Mouse (Mus musculus) cerebellum, adult (tissue): Measurements from ENCODE around the gene Trim66.

Experiments
- ATAC-seq: cut with Nextera tagmentation; 2 replicates; pipeline ENCODE4 v1.9.2; 2017; ENCODE audit warnings: mild to moderate bottlenecking, moderate library complexity, mixed read lengths; ENCODE audit not compliant: insufficient number of reproducible peaks, low FRiP score, low TSS enrichment

The Trim66 gene

DNA sequence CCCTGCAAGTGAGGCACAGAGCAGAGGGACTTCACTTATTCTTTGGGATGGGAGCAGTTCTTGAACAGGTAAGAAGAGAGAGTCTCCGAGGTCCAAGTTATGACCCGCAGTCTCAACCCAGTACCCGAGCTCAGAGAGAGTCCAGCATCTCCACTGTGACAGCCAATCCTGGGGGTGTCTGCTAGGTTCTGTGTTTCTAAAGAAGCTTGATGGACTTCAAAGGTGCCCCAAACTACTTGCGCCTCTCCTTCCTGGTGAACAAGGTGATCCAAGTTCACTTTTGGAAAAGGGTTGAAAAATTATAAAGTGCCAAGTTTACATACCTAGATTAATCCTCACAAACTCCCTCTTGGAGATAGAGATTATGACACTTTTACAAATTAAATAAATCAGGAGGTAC is at the start of gene Trim66:
TSS of gene Trim66 (minus strand) at position 101 of the 400 bp plus-strand sequence.
- no peak for ATAC-seq

DNA sequence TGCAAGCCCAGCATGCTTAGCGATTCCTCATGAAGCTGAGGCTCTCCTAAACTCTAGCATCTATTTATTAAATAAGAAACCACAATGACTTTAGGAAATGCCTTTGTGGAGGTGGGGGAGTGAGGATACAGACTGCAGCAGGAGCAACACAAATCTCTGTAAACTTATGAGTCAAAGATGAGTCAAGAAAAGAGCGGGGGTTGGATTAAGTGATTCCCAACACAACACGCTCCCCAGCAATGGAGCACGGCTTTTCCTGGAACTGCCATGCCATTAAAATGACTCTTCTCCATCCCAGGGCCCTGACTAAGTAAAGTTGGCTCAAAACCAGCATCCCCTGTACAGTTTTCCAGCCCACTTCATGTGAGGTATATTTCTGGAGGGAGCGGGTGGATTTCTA is 38.8 kb upstream of the Trim66 start:
- no peak for ATAC-seq

DNA sequence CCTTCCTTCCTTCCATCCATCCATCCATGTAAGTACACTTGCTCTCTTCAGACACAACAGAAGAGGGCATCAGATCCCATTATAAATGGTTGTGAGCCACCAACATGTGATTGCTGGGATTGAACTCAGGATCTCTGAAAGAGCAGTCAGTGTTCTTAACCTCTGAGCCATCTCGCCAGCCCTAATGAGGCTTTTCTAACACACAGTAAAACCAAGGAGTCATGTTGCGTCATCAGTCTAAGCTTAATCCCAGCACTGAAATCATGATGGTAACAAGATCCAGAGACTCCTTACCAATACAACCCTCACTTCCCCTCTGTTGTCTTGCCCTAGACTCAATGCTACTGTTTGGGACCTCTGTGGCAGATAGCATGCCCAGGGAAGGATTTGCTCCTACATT is 38.3 kb upstream of the Trim66 start:
- no peak for ATAC-seq

DNA sequence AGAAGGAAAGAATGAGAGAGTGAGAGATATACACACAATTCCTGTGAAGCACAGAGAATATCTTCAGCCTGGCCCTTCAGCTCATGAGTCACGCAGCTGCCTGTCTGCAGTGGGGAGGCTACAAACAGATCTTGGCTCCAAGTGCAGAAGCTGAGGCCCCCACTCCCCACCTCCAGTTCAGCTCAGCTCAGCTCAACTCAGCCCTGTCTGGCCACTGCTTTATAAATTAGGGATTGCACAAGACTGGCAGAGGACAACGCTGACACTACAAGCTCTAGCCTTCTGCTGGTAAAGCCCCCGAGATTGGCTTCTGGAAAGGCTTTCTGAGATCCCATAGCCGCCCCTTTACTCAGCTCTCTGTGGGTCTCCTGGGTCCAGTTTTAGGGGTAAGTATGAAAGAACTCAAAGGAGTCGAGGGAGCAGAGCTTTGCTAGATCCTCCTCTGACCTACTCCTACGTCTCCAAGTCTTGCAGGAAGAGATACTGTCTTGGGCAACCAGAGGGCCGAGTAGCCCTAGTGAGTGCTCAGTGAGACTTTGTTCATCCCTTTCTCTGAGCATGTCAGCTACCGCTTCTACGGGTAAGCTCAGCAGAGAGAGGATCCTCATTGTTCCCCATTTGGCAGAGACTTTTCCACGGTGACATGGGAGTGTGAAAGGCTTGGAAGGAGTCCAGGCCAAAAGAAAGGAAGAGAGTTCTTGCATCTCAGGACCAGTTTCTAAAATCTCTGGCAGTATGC is 37.5 kb upstream of the Trim66 start:
- no peak for ATAC-seq

DNA sequence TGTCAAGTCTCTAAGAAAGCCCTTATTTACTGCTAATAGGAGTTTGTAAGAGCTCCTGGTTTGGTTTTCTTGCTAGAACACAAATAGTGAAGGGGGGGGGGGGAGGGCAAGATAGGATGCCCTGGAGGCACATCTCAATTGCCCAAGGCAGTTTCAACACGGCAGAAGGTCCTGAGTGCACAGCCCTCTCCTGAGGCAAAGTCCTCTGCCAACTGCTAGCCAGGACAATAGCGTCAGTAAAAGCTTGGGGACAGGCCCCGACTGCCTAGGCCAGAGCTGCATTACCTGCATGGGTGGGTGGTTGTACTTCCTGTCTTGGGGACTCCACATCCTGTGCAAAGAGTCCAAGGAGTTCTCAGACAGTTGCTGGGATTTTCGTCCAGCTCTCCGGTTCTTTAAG is 36.9 kb upstream of the Trim66 start:
- ATAC-seq: no peak

DNA sequence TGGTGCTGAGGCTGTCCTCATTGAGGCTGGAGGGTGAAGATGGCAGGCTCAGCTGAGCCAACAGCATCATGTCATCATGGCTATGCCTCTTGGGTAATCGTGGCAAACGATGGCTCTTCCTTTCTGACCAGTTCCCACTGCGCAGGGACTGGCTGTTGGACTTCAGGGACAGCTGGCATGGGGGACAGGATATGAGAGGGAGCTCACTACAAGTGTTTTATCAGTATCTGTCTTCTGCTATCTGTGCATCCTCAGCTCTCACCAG is 34.4 kb upstream of the Trim66 start:
- ATAC-seq: no peak

DNA sequence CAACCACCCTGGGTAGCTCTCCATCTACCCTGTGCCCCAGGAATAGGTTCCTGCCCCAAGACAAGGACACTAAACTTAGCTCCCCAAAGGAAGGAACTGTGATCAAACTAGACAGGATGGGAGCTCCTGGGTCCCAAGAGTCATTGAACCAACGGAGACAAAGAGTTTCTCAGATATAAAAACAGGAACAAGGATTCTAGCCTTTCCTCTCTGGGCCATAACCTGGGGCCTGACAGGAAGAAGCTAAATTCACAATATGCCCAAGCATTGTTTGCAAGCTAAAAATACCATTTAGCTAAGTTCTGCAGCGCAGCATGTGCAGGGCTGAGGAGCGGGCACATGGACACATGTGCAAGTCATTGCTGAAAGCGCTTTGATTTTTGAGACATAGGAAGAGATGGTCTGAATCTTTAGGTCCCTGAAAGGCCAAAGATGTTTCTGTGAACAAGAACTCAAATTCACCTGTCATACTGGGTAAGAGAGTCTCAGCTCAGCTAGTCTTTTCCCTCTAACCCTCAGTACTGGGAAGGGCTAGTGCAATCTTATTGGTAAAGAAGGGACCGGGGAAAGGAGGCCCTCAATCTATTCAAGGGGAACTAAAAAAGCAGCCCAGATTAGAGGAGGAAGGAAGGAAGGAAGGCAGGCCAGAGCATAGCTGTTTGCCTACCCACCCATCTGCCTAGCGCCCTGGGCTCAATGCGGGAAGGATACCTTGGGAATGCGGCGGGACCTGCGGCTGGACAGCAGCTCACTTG is 33.9 kb upstream of the Trim66 start:
- ATAC-seq: no peak

DNA sequence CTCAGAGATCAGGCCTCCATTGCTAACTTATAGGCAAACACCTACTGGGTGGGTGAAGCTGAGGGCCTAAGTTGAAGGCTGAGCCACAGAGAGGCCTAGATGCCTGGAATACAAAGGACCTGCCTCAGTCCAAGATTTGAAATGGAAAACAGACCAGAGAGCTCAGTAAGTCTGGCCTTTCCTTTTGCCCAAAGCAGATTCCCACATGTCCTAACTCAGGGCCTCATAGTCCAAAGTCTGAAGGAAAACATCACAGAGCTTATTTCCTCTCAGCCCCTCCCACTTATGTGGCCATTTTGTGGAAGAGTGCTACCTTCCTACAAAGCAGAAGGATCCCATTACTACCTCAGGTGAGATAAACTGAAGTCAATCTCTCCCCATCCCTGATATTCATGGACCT is 33.0 kb upstream of the Trim66 start:
- no peak for ATAC-seq

DNA sequence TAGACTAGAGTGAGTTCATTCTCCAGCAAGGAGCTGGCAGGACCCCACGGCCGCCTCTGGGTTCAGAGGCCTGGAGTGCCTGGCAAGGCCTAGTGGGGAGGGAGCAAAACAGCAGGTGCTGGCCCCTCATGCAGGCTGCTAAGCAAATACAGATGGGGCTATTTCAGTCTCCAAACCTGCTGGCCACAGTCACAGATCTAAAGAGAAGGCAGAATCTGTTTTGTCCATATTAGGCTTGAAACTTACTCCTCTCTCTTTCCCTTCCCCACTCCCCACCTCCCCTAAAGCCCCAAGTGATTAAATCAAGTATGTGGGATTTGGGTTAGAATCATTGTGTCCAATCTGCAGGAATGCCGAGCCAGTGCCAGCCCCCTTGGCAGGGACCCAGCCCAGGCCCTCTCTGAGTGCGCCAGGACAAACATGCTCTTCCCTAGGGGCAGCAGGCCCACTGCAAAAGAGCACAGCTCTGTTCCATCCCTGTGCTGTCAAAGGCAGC is 28.6 kb upstream of the Trim66 start:
- ATAC-seq: peak; percentile 54; the same call in 1 of the 2 replicates

DNA sequence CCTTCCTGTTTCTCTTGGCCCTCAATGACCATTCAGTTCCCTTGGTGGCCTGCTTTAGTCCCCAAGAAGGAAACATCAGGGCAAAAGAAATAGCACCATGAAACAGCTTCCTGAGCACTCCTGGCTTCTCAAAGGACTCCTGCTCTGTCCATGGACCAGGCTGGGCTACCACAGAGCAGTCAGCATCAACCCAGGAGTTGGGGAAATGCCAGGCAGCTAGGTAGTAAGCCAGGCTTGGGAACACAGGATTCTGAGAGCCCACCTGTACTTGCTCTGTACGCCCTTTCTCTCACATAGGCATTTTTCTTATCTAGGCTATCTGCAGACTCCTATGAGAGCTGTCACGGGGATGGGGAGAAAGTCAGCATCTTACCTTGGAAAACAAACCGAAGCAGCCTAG is 27.0 kb upstream of the Trim66 start:
- ATAC-seq: no peak

DNA sequence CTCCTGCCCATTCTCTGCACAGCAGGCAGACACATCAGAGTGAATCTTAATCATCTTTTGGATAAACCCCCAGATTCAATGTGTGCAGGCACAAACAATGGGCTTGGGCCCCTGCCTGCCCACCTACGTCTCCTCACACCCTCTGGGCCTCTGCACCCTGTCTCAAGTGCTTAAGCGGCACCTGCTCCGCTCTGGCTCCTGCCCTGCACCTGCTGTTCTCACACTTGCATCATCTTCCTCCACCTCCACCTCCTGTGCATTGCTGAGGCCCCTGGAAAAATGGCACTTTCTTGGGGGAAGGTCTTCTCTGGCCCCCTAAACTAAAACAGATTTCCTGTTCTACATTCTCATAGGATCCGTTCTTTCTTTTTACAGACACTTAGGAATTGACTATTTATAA is 26.0 kb upstream of the Trim66 start:
- no peak for ATAC-seq

DNA sequence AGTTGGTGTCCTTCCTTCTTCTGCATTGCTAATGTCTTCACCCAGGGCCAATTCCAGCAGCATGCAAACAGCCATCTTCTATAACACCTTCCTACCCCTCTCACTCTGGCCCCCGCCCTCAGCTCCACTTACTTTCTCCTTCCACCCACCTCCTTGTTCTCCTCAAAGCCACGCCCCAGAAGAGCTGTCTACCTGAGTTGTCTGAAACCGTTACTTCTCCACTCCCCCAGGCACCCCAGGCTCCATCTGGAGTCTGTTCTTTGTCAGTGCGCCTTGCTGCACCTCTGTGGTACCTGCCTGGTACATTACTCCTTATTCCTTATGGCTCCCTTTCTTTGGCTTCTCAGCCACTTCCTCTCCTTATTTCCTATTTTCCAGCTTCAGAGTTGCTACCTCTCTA is 25.2 kb upstream of the Trim66 start:
- no peak for ATAC-seq

DNA sequence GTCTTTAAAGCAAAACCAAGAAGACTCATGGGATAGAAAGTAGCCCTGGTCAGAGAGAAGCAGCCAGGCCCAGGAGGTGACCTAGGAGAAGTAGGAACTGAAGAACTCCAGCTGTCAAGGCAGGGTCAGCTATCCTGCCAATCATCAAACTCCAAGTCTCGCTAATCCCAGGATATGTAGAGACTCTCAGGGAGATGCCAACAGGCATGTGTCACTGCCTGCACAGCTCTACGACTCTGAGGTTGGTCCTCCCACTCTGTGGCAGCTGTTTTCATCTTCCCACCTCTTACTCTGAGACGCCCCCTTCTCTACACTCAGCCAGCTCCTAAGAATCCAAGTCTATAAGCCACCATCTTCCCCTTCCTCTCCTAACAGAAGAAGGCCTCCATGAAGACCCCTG is 24.8 kb upstream of the Trim66 start:
- no peak for ATAC-seq

DNA sequence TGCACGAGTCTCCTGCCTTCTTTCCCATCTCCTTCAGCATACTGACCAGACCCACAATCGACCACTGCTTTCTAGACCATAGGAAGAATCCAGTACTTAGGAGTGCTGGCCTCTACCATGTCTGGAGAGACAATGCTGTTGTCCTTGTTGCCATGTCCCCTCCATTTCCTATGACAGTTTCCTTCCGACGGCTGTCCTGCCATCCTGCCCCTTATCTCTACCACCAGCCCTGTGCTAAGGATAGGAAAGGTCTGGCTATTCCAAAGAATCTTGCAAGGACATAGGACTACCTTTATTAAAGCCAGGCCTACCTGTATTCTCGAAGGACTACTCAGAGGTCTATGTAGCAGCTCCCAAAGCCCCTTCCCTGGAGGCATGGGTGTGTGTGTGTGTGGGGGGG is 23.6 kb upstream of the Trim66 start:
- no peak for ATAC-seq

DNA sequence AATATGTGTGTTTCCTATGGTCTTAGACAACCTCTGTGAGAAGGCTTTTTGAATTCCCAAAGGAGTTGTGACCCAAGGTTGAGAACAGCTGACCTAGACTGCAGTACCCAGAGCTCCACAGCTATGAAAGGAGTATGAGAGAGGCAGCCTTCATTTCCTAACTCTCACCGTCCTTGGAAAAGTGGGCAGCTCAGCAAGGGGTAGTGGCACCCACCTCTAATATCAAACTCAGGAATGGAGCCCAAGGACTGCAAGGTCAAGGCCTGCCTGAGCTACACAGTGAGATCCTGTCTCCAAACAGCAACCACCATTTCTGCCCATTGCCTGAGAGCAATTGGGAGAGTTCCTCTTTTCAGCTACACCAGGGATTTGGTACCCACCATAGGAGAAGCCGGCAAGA is 21.8 kb upstream of the Trim66 start:
- no peak for ATAC-seq

DNA sequence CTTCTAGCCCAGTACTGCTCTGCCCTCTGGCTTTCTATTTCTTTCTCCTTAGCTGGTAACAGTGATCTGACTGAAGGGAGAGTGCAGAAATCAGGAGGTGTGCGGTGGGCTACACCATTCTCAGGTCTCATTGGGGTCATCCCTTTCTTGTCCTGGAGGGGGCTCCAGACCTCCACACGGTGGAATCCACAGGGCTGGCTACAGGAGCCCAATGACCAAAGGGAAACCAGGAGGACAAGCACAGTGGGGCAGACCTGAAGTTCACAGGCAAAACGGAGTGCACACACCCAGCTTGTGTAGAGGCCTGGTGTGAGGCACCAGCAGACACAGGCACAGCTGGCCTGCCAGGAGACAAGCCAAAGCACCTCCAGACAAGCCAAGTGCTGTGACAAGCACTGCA is 20.4 kb upstream of the Trim66 start:
- no peak for ATAC-seq

DNA sequence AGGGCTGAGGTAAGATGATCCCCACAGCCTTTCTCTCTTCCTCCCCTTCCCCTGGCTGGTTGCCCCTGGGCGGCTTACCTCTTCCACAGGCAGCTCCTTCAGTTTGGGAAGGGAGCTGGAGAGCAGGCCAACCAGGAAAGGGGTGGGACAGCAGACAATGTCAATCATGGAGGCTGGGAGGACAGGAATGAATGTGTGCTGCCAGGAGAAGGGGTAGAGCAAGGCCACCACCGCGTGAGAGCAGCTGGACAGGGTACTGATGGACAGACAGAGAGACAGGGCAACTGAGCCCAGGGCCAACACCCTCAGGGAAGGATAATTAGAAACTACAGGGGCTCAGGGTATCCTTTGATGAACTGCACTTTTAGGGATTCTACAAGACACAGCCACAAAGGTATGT is 19.6 kb upstream of the Trim66 start:
- ATAC-seq: no peak

DNA sequence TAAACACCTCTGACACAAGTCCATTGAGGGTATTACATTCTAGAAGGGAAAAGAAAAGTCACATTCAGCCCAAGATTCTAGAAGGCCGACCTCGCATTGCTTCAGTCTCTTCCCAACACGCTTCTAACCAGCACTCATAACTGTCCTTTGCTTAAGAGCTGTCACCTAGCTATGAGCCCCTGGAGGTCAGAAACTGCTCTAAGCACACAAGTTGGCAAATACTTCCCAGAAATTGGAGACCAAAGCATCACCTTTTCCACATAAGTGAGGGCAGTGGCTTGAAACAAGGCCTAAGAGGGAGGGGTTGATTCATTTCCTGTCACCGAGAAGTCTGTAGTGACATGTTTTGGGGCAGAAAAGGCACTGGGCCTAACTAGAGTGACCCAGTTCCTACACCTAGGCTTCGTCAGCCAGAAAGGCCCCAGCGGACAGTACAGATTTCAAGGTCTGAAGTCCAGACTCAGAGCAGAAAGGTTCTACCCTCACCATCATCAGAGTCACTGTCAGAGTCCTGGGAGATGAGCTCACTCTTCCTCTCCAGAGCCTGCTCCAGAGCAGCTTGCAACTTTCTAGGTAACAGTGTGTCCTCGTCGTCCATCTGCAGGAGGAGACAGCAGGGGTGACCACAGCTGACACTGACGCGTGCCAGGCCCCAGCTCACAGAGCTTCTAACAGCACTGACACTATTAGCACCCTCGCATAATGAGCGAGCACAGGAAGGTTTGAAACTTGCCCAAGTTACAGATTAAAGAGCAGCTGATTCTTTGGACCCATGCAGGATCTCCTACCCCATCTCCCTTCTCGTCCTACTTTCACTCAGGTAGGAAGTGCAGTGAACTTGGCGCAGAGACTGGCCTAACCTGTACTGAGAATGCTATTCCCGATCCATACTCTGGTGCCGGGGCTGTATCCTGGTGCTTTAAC is 18.1 kb upstream of the Trim66 start:
- no peak for ATAC-seq

DNA sequence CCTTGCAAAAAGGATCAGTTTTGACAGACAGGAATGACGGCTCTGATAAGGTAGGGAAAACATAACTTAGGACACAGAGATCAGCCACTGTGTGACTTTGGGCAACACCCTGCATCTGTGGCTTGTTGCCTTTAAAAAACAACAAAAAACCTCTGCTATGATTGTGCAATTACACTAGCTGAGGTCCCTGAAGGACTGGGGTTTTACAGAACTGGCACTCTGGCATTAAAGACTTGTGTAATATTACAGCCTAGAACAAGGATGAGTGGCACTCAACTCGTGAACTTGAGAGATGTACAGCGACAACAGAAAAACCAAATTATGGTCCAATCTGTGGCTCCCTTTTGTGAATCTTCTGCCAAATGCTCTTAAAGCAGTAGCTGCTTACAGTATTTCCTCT is 16.8 kb upstream of the Trim66 start:
- ATAC-seq: no peak

DNA sequence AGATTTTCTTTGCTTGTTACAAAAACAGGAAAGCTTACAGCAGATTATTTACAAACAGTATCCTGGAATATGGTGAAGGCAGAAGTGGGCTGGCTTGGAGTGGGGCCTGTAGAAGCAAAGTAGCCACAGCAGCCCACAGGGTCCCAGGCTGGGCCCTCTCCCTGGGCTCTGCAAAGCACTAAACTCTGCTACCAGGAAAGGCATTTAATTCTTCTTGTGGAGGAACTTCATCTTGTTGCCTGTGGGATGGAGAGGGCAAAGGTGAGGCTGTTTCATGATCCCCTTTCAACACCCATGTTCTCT is 16.5 kb upstream of the Trim66 start:
- no peak for ATAC-seq

DNA sequence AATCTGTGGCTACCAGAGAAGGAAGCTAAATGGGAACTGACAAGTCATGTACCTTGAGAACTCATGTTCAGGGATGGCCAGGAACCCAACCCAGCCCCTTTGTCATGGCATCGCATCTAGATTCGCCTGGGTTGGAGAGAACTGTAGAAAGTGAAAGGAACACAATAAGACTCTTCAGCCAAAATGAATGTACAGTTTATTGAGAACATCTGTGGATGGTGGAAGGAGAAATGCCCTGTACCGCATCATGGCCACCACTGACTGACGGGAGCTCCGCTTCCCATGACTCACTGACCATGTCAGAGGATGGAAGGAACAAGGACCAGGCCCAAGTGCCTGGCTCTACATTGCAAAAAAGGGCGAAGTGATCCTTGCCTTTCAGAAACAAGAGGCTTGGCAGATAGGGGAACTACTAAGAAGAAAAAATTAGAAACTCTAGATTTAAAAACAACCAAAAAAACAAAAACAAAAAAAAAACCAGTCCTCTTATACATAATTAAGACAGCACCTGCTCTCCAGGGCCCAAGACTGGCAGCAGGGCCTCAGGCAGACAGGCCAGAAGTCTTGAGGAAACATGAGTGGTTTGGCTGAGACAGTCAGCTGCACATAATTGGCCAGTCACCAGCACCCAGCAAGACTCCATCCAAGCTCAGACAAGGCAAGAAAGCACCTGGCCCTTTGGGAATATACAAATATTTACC is 16.0 kb upstream of the Trim66 start:
- ATAC-seq: no peak
